Mouse (Mus musculus): Measurements from ENCODE around the gene Sytl3. TPM values are rescaled to one million over a fixed set of nuclear protein-coding genes. Genes with fewer than 3 reads are reported as not detected.
A peak's percentile ranks its signal among the peaks of the same experiment; 100 is the strongest.

The Sytl3 gene
- polyA plus RNA-seq, 1 experiment from 2014 or later = 0.18 TPM

DNA sequence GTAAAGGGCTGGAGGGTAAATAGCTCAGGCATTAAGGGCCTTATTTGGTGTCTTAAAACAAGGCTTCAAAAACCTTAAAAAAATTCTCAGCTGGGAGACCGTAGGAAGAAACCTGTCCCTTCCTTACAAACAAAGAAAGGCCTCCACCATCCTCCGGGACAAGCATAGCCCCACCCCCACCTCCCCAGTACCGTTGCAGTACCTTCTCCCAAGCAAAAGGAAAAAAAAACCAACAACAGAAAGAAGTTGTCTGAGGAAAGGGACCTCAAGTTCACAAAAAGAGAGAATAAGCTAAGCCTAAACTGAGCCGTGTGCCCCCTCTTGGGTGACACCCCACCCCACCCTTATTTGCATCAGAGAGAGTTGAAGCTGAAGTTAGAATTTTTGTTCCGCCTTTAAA is 117.7 kb downstream of the Sytl3 start:
- no peak for DNase-seq
- H3K4me2 ChIP-seq (ENCODE audit: low read length) = no peak overlapping the region
- H3K4me1 ChIP-seq (ENCODE audit: control insufficient read depth, insufficient read depth, low read length) = peaks cover 16% of the 10 kb centered on the region
- H3K9ac ChIP-seq (replicated peaks; ENCODE audit: low read length) = no peak overlapping the region
- peaks cover 22% of the 10 kb centered on the region for H3K27me3 ChIP-seq (ENCODE audit: control insufficient read depth, insufficient read depth, low read length)
- H3K9me3 ChIP-seq (ENCODE audit: control insufficient read depth, low read length) = no peaks in the 10 kb centered on the region
- ATAC-seq (ENCODE audit: low FRiP score, low TSS enrichment) = no peak
- 30% methylated on average over 5 of the region's 5 CpGs for WGBS
- no peak overlapping the region for H3K27ac ChIP-seq (replicated peaks; ENCODE audit: low read depth, low read length)
- H3K36me3 ChIP-seq (ENCODE audit: control insufficient read depth, insufficient read depth, low read length) = no peaks in the 10 kb centered on the region
- no peak overlapping the region for H3K4me3 ChIP-seq (replicated peaks; ENCODE audit: low read depth, low read length)

GRCm38 (mm10) chr17:6777061-6777460 is 118.2 kb downstream of the Sytl3 start:
- ATAC-seq (ENCODE audit: low FRiP score, low TSS enrichment) (no peak), DNase-seq (no peak)
- Histone ChIP-seq H3K4me3 (replicated peaks; ENCODE audit: low read depth, low read length) (no peak overlapping the region), H3K36me3 (ENCODE audit: control insufficient read depth, insufficient read depth, low read length) (no peaks in the 10 kb centered on the region), H3K4me1 (ENCODE audit: control insufficient read depth, insufficient read depth, low read length) (peaks cover 19% of the 10 kb centered on the region), H3K9ac (replicated peaks; ENCODE audit: low read length) (no peak overlapping the region), H3K27me3 (ENCODE audit: control insufficient read depth, insufficient read depth, low read length) (peaks cover 26% of the 10 kb centered on the region), H3K4me2 (ENCODE audit: low read length) (no peak overlapping the region), H3K27ac (replicated peaks; ENCODE audit: low read depth, low read length) (no peak overlapping the region), H3K9me3 (ENCODE audit: control insufficient read depth, low read length) (no peaks in the 10 kb centered on the region)
- WGBS = 71% methylated on average over 6 of the region's 6 CpGs

DNA sequence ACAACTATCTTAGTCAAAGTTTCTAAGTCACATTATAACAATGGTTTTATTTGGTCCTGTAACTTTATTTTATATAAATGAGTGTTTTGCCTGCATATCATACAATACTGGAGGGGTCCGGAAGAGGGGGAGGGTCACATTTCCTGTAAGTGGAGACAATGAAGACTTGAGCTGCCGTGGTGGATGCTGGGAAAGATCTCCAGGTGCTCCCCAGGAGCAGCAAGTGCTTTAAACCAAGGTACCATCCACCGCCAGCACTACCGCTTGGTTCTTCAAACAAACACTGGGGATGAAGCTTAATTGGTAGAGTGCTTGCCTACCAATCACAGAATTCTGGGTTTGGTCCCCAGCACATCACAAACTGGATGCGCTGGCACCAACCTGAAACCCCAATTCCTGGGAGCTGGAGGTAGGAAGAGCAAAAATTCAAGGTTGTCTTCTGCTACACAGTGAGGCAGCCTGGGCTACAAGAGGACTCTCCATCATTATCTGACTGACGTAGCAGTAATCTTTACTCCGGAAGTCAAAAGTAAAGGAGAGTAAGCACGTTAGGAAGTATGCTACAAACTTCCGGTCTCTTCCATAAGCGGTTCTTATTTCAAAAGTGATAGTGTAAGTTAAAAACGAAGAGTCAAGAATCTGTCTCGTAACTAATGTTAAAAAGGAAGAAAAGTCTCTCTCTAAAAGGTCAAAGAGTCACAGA is 118.9 kb downstream of the Sytl3 start:
- 74% methylated on average over 12 of the region's 12 CpGs for WGBS
- H3K27ac ChIP-seq (replicated peaks; ENCODE audit: low read depth, low read length) = no peak overlapping the region
- H3K27me3 ChIP-seq (ENCODE audit: control insufficient read depth, insufficient read depth, low read length) = peaks cover 32% of the 10 kb centered on the region
- H3K4me2 ChIP-seq (ENCODE audit: low read length) = peak overlapping the region; percentile 99; the same call in 1 of the 2 replicates
- no peak overlapping the region for H3K9ac ChIP-seq (replicated peaks; ENCODE audit: low read length)
- ATAC-seq (ENCODE audit: low FRiP score, low TSS enrichment) (no peak), DNase-seq (no peak)
- H3K9me3 ChIP-seq (ENCODE audit: control insufficient read depth, low read length) = no peaks in the 10 kb centered on the region
- H3K36me3 ChIP-seq (ENCODE audit: control insufficient read depth, insufficient read depth, low read length) = no peaks in the 10 kb centered on the region
- H3K4me3 ChIP-seq (replicated peaks; ENCODE audit: low read depth, low read length) = no peak overlapping the region
- H3K4me1 ChIP-seq (ENCODE audit: control insufficient read depth, insufficient read depth, low read length) = peaks cover 24% of the 10 kb centered on the region

- H3K4me2 ChIP-seq (ENCODE audit: low read length) = peak overlapping the region; percentile 99
- no peaks in the 10 kb centered on the region for H3K36me3 ChIP-seq (ENCODE audit: control insufficient read depth, insufficient read depth, low read length)
- H3K27me3 ChIP-seq (ENCODE audit: control insufficient read depth, insufficient read depth, low read length) = peaks cover 37% of the 10 kb centered on the region
- H3K27ac ChIP-seq (replicated peaks; ENCODE audit: low read depth, low read length) = no peak overlapping the region
- ATAC-seq (ENCODE audit: low FRiP score, low TSS enrichment) = no peak
- peak; percentile 77 for DNase-seq
- H3K4me3 ChIP-seq (replicated peaks; ENCODE audit: low read depth, low read length) = peak overlapping the region; percentile 32
- peaks cover 24% of the 10 kb centered on the region for H3K4me1 ChIP-seq (ENCODE audit: control insufficient read depth, insufficient read depth, low read length)
- H3K9ac ChIP-seq (replicated peaks; ENCODE audit: low read length) = no peak overlapping the region; the same call in 1 of the 2 replicates
- no peaks in the 10 kb centered on the region for H3K9me3 ChIP-seq (ENCODE audit: control insufficient read depth, low read length)
- WGBS = 1% methylated on average over 9 of the region's 9 CpGs
Observed at GRCm38 (mm10) chr17:6778332-6778683, 119.4 kb downstream of the Sytl3 start.

- Histone ChIP-seq H3K36me3 (ENCODE audit: control insufficient read depth, insufficient read depth, low read length) (no peaks in the 10 kb centered on the region), H3K27ac (replicated peaks; ENCODE audit: low read depth, low read length) (no peak overlapping the region), H3K27me3 (ENCODE audit: control insufficient read depth, insufficient read depth, low read length) (peaks cover 42% of the 10 kb centered on the region), H3K4me2 (ENCODE audit: low read length) (peak overlapping the region; percentile 99), H3K4me1 (ENCODE audit: control insufficient read depth, insufficient read depth, low read length) (peaks cover 24% of the 10 kb centered on the region), H3K9me3 (ENCODE audit: control insufficient read depth, low read length) (no peaks in the 10 kb centered on the region), H3K9ac (replicated peaks; ENCODE audit: low read length) (peak overlapping the region; percentile 31; the same call in 1 of the 2 replicates), H3K4me3 (replicated peaks; ENCODE audit: low read depth, low read length) (peak overlapping the region; percentile 32)
- 6% methylated on average over 23 of the region's 23 CpGs for WGBS
- DNase-seq = peak; percentile 62
- no peak for ATAC-seq (ENCODE audit: low FRiP score, low TSS enrichment)
Observed at GRCm38 (mm10) chr17:6778771-6779509, 120.0 kb downstream of the Sytl3 start.

GRCm38 (mm10) chr17:6779632-6780031 is 120.7 kb downstream of the Sytl3 start:
- no peak overlapping the region for H3K9ac ChIP-seq (replicated peaks; ENCODE audit: low read length)
- H3K4me1 ChIP-seq (ENCODE audit: control insufficient read depth, insufficient read depth, low read length) = peaks cover 24% of the 10 kb centered on the region
- DNase-seq (no peak), ATAC-seq (ENCODE audit: low FRiP score, low TSS enrichment) (no peak)
- H3K36me3 ChIP-seq (ENCODE audit: control insufficient read depth, insufficient read depth, low read length) = no peaks in the 10 kb centered on the region
- no peak overlapping the region for H3K27ac ChIP-seq (replicated peaks; ENCODE audit: low read depth, low read length)
- H3K4me3 ChIP-seq (replicated peaks; ENCODE audit: low read depth, low read length) = no peak overlapping the region
- WGBS = 36% methylated on average over 7 of the region's 7 CpGs
- no peaks in the 10 kb centered on the region for H3K9me3 ChIP-seq (ENCODE audit: control insufficient read depth, low read length)
- H3K4me2 ChIP-seq (ENCODE audit: low read length) = peak overlapping the region; percentile 99
- H3K27me3 ChIP-seq (ENCODE audit: control insufficient read depth, insufficient read depth, low read length) = peaks cover 42% of the 10 kb centered on the region

DNA sequence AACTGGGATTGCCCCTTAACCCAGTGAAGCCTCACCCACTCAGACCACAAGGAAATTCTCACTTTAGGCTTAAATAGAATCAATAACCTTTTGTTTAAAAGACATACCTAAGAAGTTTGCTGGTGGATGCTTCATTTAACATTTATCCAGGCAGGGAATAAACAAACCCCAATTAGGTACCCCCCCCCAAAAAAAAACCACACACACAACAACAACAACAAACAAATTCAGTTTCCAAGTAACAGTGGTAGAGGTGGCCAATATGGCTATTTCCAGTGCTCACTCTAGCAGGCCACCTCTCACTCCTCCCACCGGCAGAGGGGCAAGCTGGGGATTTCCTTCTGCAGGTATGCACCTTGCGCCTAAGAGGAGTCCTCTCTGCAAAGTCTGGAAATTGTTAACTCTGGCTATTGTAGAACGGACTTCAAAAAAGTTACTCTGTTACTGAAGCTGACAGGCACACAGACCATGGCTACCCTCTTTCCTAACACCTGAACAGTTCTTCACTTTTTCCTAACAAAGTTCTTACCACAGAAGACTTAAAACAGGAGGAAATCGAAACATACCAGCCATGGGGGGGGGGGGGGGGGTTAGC is 121.7 kb downstream of the Sytl3 start:
- Histone ChIP-seq H3K4me3 (replicated peaks; ENCODE audit: low read depth, low read length) (no peak overlapping the region), H3K36me3 (ENCODE audit: control insufficient read depth, insufficient read depth, low read length) (no peaks in the 10 kb centered on the region), H3K4me2 (ENCODE audit: low read length) (peak overlapping the region; percentile 99), H3K9me3 (ENCODE audit: control insufficient read depth, low read length) (no peaks in the 10 kb centered on the region), H3K27me3 (ENCODE audit: control insufficient read depth, insufficient read depth, low read length) (peaks cover 42% of the 10 kb centered on the region), H3K9ac (replicated peaks; ENCODE audit: low read length) (no peak overlapping the region), H3K27ac (replicated peaks; ENCODE audit: low read depth, low read length) (no peak overlapping the region), H3K4me1 (ENCODE audit: control insufficient read depth, insufficient read depth, low read length) (peaks cover 24% of the 10 kb centered on the region)
- 66% methylated on average over 4 of the region's 4 CpGs for WGBS
- ATAC-seq (ENCODE audit: low FRiP score, low TSS enrichment) (no peak), DNase-seq (no peak)

DNA sequence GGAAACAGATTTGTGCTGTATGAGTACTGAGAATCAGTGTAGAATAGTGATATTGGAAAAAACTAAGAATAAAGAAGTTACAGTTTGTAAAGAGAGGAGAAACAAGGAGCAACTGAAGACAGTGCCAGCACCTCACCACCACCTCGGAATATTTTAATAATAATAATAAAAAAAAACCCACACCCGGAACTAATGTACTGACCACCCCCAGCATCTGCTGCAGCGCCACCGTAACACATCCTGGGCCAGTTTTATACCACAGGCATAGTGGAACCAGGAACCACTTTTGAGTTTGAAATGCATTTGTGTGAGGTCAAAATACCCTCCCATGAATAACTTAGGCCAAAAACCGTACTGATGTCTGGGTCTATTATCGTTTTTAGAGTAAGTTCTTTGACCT is 122.4 kb downstream of the Sytl3 start:
- H3K9ac ChIP-seq (replicated peaks; ENCODE audit: low read length) = no peak overlapping the region
- ATAC-seq (ENCODE audit: low FRiP score, low TSS enrichment) = no peak

More for the DNA sequence above, 122.4 kb downstream of the Sytl3 start:
- no peak for DNase-seq
- Histone ChIP-seq H3K9me3 (ENCODE audit: control insufficient read depth, low read length) (no peaks in the 10 kb centered on the region), H3K27ac (replicated peaks; ENCODE audit: low read depth, low read length) (no peak overlapping the region), H3K36me3 (ENCODE audit: control insufficient read depth, insufficient read depth, low read length) (no peaks in the 10 kb centered on the region), H3K27me3 (ENCODE audit: control insufficient read depth, insufficient read depth, low read length) (peaks cover 42% of the 10 kb centered on the region), H3K4me2 (ENCODE audit: low read length) (peak overlapping the region; percentile 99), H3K4me3 (replicated peaks; ENCODE audit: low read depth, low read length) (0 out of 2 replicates have a peak overlapping the region, but pooled peaks have one; percentile 12), H3K4me1 (ENCODE audit: control insufficient read depth, insufficient read depth, low read length) (peaks cover 24% of the 10 kb centered on the region)
- 33% methylated on average over 6 of the region's 6 CpGs for WGBS

All from midbrain, embryonic 14.5 days (tissue).